ENCODE assay signal across 9 mouse cellular contexts in the genomic region with DNA sequence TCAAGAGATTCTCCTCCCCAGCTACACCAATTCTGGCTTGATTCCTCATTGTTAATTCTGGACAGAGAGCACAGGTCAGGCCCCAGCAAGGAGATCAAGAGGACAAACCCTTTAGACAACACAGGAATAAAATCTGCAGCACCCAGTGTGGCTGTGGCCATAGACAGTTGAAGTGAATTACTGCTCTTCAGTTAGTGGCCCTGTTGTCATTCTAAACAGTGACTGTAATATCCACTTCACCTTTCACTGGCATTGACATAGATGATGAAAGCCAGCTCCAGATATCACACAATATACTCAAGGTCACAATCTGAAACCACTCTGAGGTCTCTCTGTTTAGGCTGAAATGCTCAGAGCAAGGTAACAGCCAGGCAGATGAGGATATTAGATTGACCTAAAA. TPM values are rescaled to one million over a fixed set of nuclear protein-coding genes. Genes with fewer than 3 reads are reported as not detected.
A peak's percentile ranks its signal among the peaks of the same experiment; 100 is the strongest.
DNase-seq lines count a peak whose midpoint lies in the region; ATAC-seq lines count a peak whose summit lies in the region.
"Not testable (repeated sequence)": the region's sequence is repeated elsewhere in the genome, so short reads cannot be mapped to it uniquely, and the experiment has no call there.
"Had no signal": no experiment of that assay in that cellular context is flagged by ENCODE, and none has a peak within 500 bp of the region (broad histone marks: within the 10 kb centered on the region; RNA-seq: fewer than 3 reads in every experiment).

No protein-coding gene starts in this region.

- DNase-seq in forebrain, embryonic 11.5 days (ENCODE audit: low spot score) = peak; percentile 31
- DNase-seq in heart, adult 11 months = peak; percentile 79
- DNase-seq in heart, embryonic 10.5 days (ENCODE audit: low spot score) = peak; percentile 38
- DNase-seq in limb, embryonic 11.5 days (ENCODE audit: low spot score) = peak; percentile 16
- DNase-seq in midbrain, embryonic 11.5 days (ENCODE audit: low spot score, missing footprints) = peak; percentile 61
- peak; percentile 0 for DNase-seq in yolk sac, embryonic 10.5 days (ENCODE audit: low spot score)

- not testable (repeated sequence) for H3K4me2 ChIP-seq in forebrain, embryonic 11.5 days (ENCODE audit: low read depth, low read length, severe bottlenecking); limb, embryonic 11.5 days (ENCODE audit: low read depth, severe bottlenecking); midbrain, embryonic 11.5 days

- not testable (repeated sequence) for ATAC-seq in forebrain, embryonic 11.5 days (replicated peaks; ENCODE audit: low FRiP score); limb, embryonic 11.5 days (ENCODE audit: insufficient number of reproducible peaks, low FRiP score, low TSS enrichment, low read depth); midbrain, embryonic 11.5 days (ENCODE audit: low FRiP score)

- H3K4me1 ChIP-seq in forebrain, embryonic 11.5 days (replicated peaks; ENCODE audit: control insufficient read depth, insufficient read depth, low read length); heart, embryonic 10.5 days; limb, embryonic 11.5 days (ENCODE audit: control insufficient read depth, insufficient read depth, low read length); midbrain, embryonic 11.5 days (ENCODE audit: control insufficient read depth, insufficient read depth, low read length): not testable (repeated sequence)

- peaks cover 20% of the 10 kb centered on the region for H3K9me3 ChIP-seq in forebrain, embryonic 11.5 days (ENCODE audit: control insufficient read depth, low read length)
- peaks cover 17% of the 10 kb centered on the region for H3K9me3 ChIP-seq in heart, embryonic 10.5 days
- peaks cover 11% of the 10 kb centered on the region; the same call in 1 of the 2 replicates for H3K9me3 ChIP-seq in limb, embryonic 11.5 days (ENCODE audit: control insufficient read depth, low read length)
- H3K9me3 ChIP-seq in midbrain, embryonic 11.5 days (ENCODE audit: control insufficient read depth, low read length) = peaks cover 12% of the 10 kb centered on the region

- not testable (repeated sequence) for H3K4me3 ChIP-seq in forebrain, embryonic 11.5 days (ENCODE audit: low read depth, low read length); heart, embryonic 10.5 days; limb, embryonic 11.5 days (ENCODE audit: low read depth, low read length); midbrain, embryonic 11.5 days (ENCODE audit: low read depth, low read length)

- H3K27me3 ChIP-seq in forebrain, embryonic 11.5 days (ENCODE audit: control insufficient read depth, insufficient read depth, low read length); heart, embryonic 10.5 days (ENCODE audit: insufficient read depth, poor library complexity, severe bottlenecking); limb, embryonic 11.5 days (ENCODE audit: control insufficient read depth, insufficient read depth, low read length); midbrain, embryonic 11.5 days (ENCODE audit: control insufficient read depth, insufficient read depth, low read length): not testable (repeated sequence)

- not testable (repeated sequence) for H3K27ac ChIP-seq in forebrain, embryonic 11.5 days (ENCODE audit: low read depth, low read length); heart, embryonic 10.5 days; limb, embryonic 11.5 days (replicated peaks; ENCODE audit: low read depth, low read length); midbrain, embryonic 11.5 days (ENCODE audit: low read depth, low read length)

- H3K9ac ChIP-seq in forebrain, embryonic 11.5 days (ENCODE audit: low read length); limb, embryonic 11.5 days (ENCODE audit: low read length); midbrain, embryonic 11.5 days (ENCODE audit: low read length): not testable (repeated sequence)

- H3K36me3 ChIP-seq in forebrain, embryonic 11.5 days (ENCODE audit: control insufficient read depth, insufficient read depth, low read length); limb, embryonic 11.5 days (ENCODE audit: control insufficient read depth, insufficient read depth, low read length); midbrain, embryonic 11.5 days (ENCODE audit: control insufficient read depth, insufficient read depth, low read length): not testable (repeated sequence)
- peaks cover 16% of the 10 kb centered on the region for H3K36me3 ChIP-seq in heart, embryonic 10.5 days

RNA-seq across cellular contexts. Expression of gene Zfp992, which starts 3.7 kb away (rescaled TPM):
- polyA plus RNA-seq in forebrain, embryonic 11.5 days (2014; fragmentation: Nextera tagmentation; extraction: Ambion mirVana) = 3.3 and 4.0 TPM in 2 replicates
- polyA plus RNA-seq in heart, embryonic 10.5 days (2016; fragmentation: Nextera tagmentation; extraction: Ambion mirVana) = 4.7 and 5.3 TPM in 2 replicates
- 5.6 TPM in 2 replicates for polyA plus RNA-seq in limb, embryonic 11.5 days (2014; fragmentation: Nextera tagmentation; extraction: Ambion mirVana)
- polyA plus RNA-seq in midbrain, embryonic 11.5 days (2014; fragmentation: Nextera tagmentation; extraction: Ambion mirVana) = 2.8 and 3.4 TPM in 2 replicates

RNA-seq across cellular contexts. Expression of gene Zfp981, which starts 56.7 kb away (rescaled TPM):
- not detected in 2 replicates for polyA plus RNA-seq in forebrain, embryonic 11.5 days (2014; fragmentation: Nextera tagmentation; extraction: Ambion mirVana)
- polyA plus RNA-seq in heart, embryonic 10.5 days (2016; fragmentation: Nextera tagmentation; extraction: Ambion mirVana) = 0.09 and 0.11 TPM in 2 replicates
- polyA plus RNA-seq in limb, embryonic 11.5 days (2014; fragmentation: Nextera tagmentation; extraction: Ambion mirVana) = 0.05 TPM in 1 of 2 replicates, not detected in the other
- not detected in 2 replicates for polyA plus RNA-seq in midbrain, embryonic 11.5 days (2014; fragmentation: Nextera tagmentation; extraction: Ambion mirVana)
- polyA plus RNA-seq: adrenal gland, adult 2 months; CD4-positive, CD25-positive, alpha-beta regulatory T cell, adult 4 months; G1E had no signal

Comparison
In these comparisons a context has a peak if more than half of its experiments do, and no peak if none do; other contexts are left out.
1. DNase-seq: peak in every context shown above with its lines; median percentile 79 in heart, adult 11 months; 61 in midbrain, embryonic 11.5 days; 38 in heart, embryonic 10.5 days; 31 in forebrain, embryonic 11.5 days; 16 in limb, embryonic 11.5 days; 0 in yolk sac, embryonic 10.5 days.